Comparison of ENCODE assay signal across 8 mouse cellular contexts in the genomic region with DNA sequence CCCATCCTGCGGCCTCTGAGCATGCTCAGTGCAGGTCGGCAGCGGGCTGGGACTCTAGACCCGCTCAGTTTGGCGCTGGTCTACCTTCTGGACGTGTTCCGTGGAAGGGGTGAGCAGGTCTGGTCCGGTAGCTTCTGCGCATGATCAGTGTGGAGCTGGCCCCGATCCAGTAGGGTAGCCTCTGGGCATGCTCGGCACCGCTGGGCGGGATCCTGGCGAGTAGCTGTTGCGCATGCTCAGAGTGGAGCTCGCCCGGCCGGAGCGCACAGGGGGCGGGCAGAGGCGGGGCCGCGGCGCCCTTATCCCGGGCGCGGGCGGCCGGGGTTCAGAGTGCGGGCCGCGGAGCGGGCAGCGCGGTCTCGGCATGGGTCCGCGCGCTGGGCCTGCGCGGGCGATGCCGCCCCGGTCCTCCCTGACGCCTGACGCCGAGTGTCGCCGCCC. TPM values are rescaled to one million over a fixed set of nuclear protein-coding genes. Genes with fewer than 3 reads are reported as not detected.
DNase-seq lines count a peak whose midpoint lies in the region; ATAC-seq and TF ChIP-seq lines count a peak whose summit lies in the region.

A gene (plus strand): TSS at position 255 of the 441 bp plus-strand sequence.

- H3K36me3 ChIP-seq in forebrain, embryonic 15.5 days, result no peaks in the 10 kb centered on the region; the same call in 1 of the 2 replicates

- TF ChIP-seq POLR2A in lung, adult 2 months (IDR thresholded peaks at IDR 0.05; ENCODE audit: borderline replicate concordance, extremely low read depth, low read depth, low read length), result peak; percentile 54; the same call in 1 of the 2 replicates

- 0% methylated on average over 35 of the region's 49 CpGs for WGBS in forebrain, embryonic 15.5 days
- WGBS in lung, adult 2 months, result 1% methylated on average over 49 of the region's 49 CpGs

- peak; percentile 90 for ATAC-seq in forebrain, embryonic 15.5 days (replicated peaks)
- peak; percentile 76 for ATAC-seq in neutrophil, adult 5-6 weeks (ENCODE audit: extremely low read depth, insufficient number of reproducible peaks, low FRiP score, poor library complexity, severe bottlenecking)

- H3K4me3 ChIP-seq in forebrain, embryonic 15.5 days, result peak within 1 kb of the TSS; percentile 95
- peak within 1 kb of the TSS; percentile 80 for H3K4me3 ChIP-seq in lung, adult 2 months (replicated peaks; ENCODE audit: extremely low read depth, low read depth, low read length)

- no peak for TF ChIP-seq CTCF in lung, adult 2 months (IDR thresholded peaks at IDR 0.05; ENCODE audit: insufficient read depth, low read length)

- H3K4me1 ChIP-seq in forebrain, embryonic 15.5 days, result peaks cover 43% of the 10 kb centered on the region
- peaks cover 15% of the 10 kb centered on the region for H3K4me1 ChIP-seq in lung, adult 2 months (ENCODE audit: control insufficient read depth, insufficient read depth, low read length)

- no peaks in the 10 kb centered on the region for H3K27me3 ChIP-seq in forebrain, embryonic 15.5 days

- H3K4me2 ChIP-seq in forebrain, embryonic 15.5 days (replicated peaks), result peak within 1 kb of the TSS; percentile 69

- peak; percentile 99 for DNase-seq in ES-CJ7 (ENCODE audit: low read depth, low spot score)
- peak; percentile 100 for DNase-seq in cerebellum, adult 11 months
- peak; percentile 97 for DNase-seq in heart, postnatal 25 days (ENCODE audit: low spot score)
- DNase-seq in layer of hippocampus, adult 18-20 months (ENCODE audit: low spot score in 2 of 2), result peak; percentile 97 to 100
- DNase-seq in lung, adult 2 months, result peak; percentile 100
- peak; percentile 93 to 94 for DNase-seq in thymus, adult 18-20 months

- peak within 1 kb of the TSS; percentile 93 for H3K9ac ChIP-seq in forebrain, embryonic 15.5 days (replicated peaks)

- intact Hi-C loops in heart, postnatal 25 days (cut with DNase I), result no loop called here

- H3K27ac ChIP-seq in forebrain, embryonic 15.5 days (replicated peaks), result peak within 1 kb of the TSS; percentile 85

- no peaks in the 10 kb centered on the region for H3K9me3 ChIP-seq in forebrain, embryonic 15.5 days

RNA-seq across cellular contexts. Expression of the gene that starts here (rescaled TPM):
- polyA plus RNA-seq in forebrain, embryonic 15.5 days (2015; fragmentation: Nextera tagmentation; extraction: Ambion mirVana), result 17.7 and 19.0 TPM in 2 replicates
- 10 to 100 TPM; 12.8 to 14.6 TPM for total RNA-seq in heart, postnatal 25 days (2021)
- total RNA-seq in layer of hippocampus, adult 18-20 months (2021), result 10 to 100 TPM; 42.7 to 44.3 TPM
- polyA plus RNA-seq in lung, adult 2 months (2012; rRNA removed), result 12.2 and 12.4 TPM in 2 replicates
- total RNA-seq in neutrophil, adult 5-6 weeks (2017), result 39.9 and 41.0 TPM in 2 replicates

Comparison
In these comparisons a context has a peak if more than half of its experiments do, and no peak if none do; other contexts are left out.
1. Peak in every context shown above with its lines: DNase-seq, ATAC-seq, H3K4me3 ChIP-seq and H3K27ac ChIP-seq.